Mouse (Mus musculus): ENCODE measurements around the gene Sval2.

Sval2 gene

DNA sequence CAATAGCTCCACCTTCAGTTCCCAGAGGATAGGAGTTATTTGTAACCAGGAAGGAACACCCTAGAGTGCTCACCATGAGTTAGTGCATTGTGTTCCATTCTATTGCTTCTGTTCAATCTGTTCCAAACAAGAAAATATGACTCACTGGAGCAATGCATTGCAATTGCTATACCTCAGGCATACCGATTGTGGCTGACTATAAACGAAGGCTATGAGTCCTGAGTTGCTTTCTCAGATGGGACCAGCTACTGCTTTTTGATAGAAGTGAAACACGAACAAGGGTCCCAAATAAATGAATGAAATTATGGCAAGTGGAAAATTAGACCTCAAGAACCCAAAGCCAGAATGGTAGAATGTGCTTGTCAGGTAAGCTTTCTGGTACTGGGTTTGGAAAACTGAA lies at the start of gene Sval2:
Gene Sval2, plus strand, starts transcription at position 301 of the 400 bp plus-strand sequence.
- DNase-seq: no peak

GRCm38 (mm10) chr6:41824086-41824485 lies 28.7 kb upstream of the Sval2 start:
- no peak for DNase-seq

DNA sequence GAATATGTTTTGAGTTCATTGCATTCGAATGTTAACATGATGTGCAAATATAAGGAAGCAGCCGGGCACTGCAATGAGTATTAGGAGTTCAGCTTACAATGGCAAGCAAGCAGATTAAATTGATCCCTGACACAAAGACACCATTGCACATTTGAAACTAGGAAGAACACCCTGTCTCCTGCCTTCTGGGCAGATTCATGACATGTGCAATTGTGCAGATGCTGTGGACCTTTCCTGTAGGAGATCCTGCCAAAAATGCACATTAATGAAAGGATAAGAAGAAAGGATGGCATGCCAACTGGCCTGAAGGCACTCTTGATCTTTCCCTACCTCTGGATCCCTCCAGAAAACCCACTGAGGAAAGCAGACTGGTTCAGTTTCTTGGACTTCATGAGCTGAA lies 23.3 kb upstream of the Sval2 start:
- no peak for DNase-seq

DNA sequence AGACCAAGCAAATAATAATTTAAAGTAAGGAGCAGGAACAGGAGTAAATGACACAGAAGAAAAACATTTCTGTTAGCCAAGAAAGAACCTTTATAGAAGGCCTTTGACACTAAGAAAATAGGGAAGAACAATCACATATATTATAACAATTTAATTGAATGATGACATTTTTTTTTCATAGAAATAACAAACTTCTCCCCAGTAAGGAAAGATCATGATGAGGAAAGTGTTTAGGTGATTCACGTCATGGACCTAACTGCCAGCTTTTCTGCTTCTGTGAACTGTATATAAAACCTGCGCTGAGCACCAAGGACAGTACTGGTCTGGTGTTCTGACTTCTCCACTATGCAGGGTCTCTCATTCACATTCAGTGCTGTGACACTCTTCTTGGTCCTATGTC lies 5.6 kb upstream of the Sval2 start, which contains the start of gene Pip:
Gene Pip, plus strand, starts transcription at position 301 of the 400 bp plus-strand sequence.
- no peak for DNase-seq

DNA sequence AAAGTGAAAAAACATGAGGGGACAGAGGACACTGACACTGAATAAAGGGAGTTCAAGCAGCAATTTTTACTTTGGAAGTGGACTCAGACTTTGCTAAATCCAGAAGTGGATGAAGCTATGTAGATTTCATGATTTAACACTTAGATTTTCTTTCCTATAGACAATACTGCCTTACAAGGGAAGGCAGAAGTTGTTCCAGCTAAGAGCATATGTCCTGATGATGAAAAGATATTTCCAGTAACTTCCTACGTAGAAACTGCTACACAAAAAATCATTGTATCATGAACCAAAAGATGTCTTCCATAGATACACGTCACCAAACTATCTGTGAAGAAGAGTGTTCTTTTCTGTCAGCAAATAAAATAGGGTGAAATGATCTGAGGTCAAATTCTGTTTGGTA lies 11.2 kb downstream of the Sval2 start:
- no peak for DNase-seq

- DNase-seq: no peak
These were observed 58.8 kb downstream of the Sval2 start for GRCm38 (mm10) chr6:41911625-41912024.
